Mouse (Mus musculus) intestine, postnatal 0 days (tissue): ENCODE data around the gene Galnt10. TPM values are rescaled to one million over a fixed set of nuclear protein-coding genes. Genes with fewer than 3 reads are reported as not detected.

Experiments
- ATAC-seq: fragments of 200-750 bp; cut with Nextera tagmentation; 2 replicates; pipeline ENCODE4 v1.8.0; 2017; ENCODE audit warnings: mild to moderate bottlenecking, moderate TSS enrichment, moderate library complexity
- H3K27ac ChIP-seq: fragments of 300-500 bp; sonication (generic); 2 replicates; pipeline ENCODE4 v1.5.1; 2014; ENCODE audit warnings: mild to moderate bottlenecking, low read depth, low read length, moderate library complexity
- H3K27me3 ChIP-seq: fragments of 300-500 bp; sonication (generic); replicated peaks from 2 replicates; pipeline ENCODE4 v1.6.1; 2014; ENCODE audit warnings: low read length, mixed read lengths; ENCODE audit not compliant: control insufficient read depth, insufficient read depth
- H3K36me3 ChIP-seq: fragments of 300-500 bp; sonication (generic); 2 replicates; pipeline ENCODE4 v1.6.1; 2014; ENCODE audit warnings: mild to moderate bottlenecking, moderate library complexity; ENCODE audit not compliant: control insufficient read depth, insufficient read depth
- H3K4me1 ChIP-seq: fragments of 300-500 bp; sonication (generic); replicated peaks from 2 replicates; pipeline ENCODE4 v1.6.1; 2014; ENCODE audit warnings: antibody characterized with exemption, low read length, mixed read lengths; ENCODE audit not compliant: control insufficient read depth, insufficient read depth
- H3K4me2 ChIP-seq: fragments of 300-500 bp; sonication (generic); replicated peaks from 2 replicates; pipeline ENCODE4 v1.6.1; 2014; ENCODE audit warnings: low read depth, mild to moderate bottlenecking, moderate library complexity
- H3K4me3 ChIP-seq: fragments of 300-500 bp; sonication (generic); 2 replicates; pipeline ENCODE4 v1.5.1; 2014; ENCODE audit warnings: low read depth, low read length
- H3K9ac ChIP-seq: fragments of 300-500 bp; sonication (generic); 2 replicates; pipeline ENCODE4 v1.6.1; 2014; ENCODE audit warnings: mild to moderate bottlenecking, low read depth, low read length
- H3K9me3 ChIP-seq: fragments of 300-500 bp; sonication (generic); 2 replicates; pipeline ENCODE4 v1.6.1; 2016; ENCODE audit warnings: mixed run types; ENCODE audit not compliant: control insufficient read depth
- CTCF ChIP-seq: sonication (generic); IDR thresholded peaks from 2 replicates; pipeline ENCODE4 v1.5.1; 2016; ENCODE audit warnings: low read depth, mild to moderate bottlenecking, control low read depth, antibody characterized with exemption, moderate library complexity
- WGBS: fragments of 180-500 bp; shearing (Covaris S2); extraction: QIAGEN DNeasy Blood & Tissue Kit; methylation state at CpG from one replicate; pipeline ENCODE4 v1.1.7; 2014; 5-methylcytosine and 5-hydroxymethylcytosine counted together
- polyA plus RNA-seq: library from polyadenylated mRNA; unstranded; fragments of >200 nt; fragmentation: Nextera tagmentation; extraction: Ambion mirVana; gene quantifications from 2 replicates; pipeline ENCODE4 v1.2.1, GENCODE M21; 2015

Gene Galnt10
- polyA plus RNA-seq, 1 experiment from 2014 or later: 22.5 TPM

DNA sequence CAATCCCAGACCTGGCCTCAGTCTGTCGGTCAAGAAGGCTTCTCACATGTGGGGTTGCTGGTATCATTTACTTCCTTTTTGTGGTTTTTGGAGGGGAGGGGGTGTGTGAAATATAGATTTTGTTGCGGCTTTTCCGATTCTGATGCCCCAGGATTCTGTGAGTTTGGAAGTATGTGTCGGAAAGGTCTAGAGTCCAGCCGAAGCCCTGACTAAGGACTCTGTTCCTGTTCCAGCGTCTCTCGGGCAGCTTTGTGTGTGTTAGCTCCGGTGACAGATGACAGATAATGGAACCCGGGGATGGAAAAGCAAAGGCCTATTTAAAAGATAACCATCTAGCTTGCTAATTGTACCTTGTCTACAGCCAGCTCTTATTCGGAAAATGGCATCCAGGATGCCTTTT lies 4.4 kb downstream of the Galnt10 start:
- no peaks in the 10 kb centered on the region for H3K36me3 ChIP-seq
- H3K4me2 ChIP-seq: no peak overlapping the region
- peaks cover 8% of the 10 kb centered on the region; the same call in 1 of the 2 replicates for H3K4me1 ChIP-seq
- ATAC-seq: no peak
- no peak overlapping the region for H3K27ac ChIP-seq
- TF ChIP-seq CTCF: no peak
- H3K9me3 ChIP-seq: no peaks in the 10 kb centered on the region
- H3K9ac ChIP-seq: no peak overlapping the region
- H3K4me3 ChIP-seq: no peak overlapping the region
- WGBS: 68% methylated on average over 10 of the region's 10 CpGs
- H3K27me3 ChIP-seq: no peaks in the 10 kb centered on the region

DNA sequence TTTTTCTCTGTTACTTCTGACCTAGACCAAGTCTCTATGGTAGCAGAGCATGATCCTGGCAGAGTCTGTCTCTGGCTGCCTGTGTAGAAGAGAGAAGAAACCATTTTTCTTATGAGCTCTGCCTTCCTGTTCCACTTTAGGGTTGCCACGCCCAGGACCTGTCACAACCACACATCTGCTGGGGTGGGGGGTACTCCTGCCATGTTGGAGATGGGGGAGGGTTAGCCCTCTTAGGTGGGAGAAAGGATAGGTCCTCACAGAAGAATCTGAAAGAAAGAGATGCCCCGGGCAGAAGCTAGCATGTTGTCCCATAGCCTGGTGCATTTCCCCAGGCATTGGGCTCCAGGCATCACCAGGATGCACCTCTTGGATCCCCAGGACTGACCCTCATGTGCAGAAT lies 5.6 kb downstream of the Galnt10 start:
- H3K27me3 ChIP-seq: no peaks in the 10 kb centered on the region
- H3K9me3 ChIP-seq: no peaks in the 10 kb centered on the region
- no peak for ATAC-seq
- no peak overlapping the region for H3K4me3 ChIP-seq
- no peak overlapping the region for H3K4me2 ChIP-seq
- H3K4me1 ChIP-seq: peaks cover 10% of the 10 kb centered on the region; the same call in 1 of the 2 replicates
- WGBS: 79% methylated on average over 2 of the region's 2 CpGs
- no peak overlapping the region for H3K27ac ChIP-seq
- no peak overlapping the region for H3K9ac ChIP-seq
- H3K36me3 ChIP-seq: no peaks in the 10 kb centered on the region
- no peak for TF ChIP-seq CTCF

DNA sequence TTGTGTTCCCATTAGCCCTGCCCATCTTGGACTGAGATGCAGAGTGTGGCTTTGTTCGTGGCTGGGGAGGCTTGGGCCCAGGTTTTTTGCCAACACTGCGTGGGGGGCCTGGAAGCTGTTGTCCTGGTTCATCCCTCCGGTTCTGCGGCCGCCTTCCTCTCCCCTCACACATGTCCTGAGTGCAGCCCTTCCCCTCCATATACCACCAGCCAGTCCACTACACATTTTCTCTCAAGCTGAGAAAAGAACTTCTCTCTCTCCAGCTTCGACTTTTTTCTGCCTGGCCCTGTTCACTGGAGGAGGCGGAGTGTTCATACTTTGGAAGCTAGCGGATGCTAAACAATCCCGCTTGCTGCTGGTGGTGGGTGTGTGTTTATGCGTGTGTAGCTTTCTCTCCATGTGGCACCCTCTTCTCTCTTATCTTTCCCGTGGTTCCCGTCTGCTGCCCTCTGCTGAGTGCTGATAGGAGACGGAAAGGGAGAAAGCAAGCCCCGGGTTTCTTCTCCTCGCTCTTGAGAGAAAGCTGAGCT lies 6.1 kb downstream of the Galnt10 start:
- TF ChIP-seq CTCF: peak; percentile 57
- H3K4me1 ChIP-seq: peaks cover 10% of the 10 kb centered on the region; the same call in 1 of the 2 replicates
- no peak for ATAC-seq
- 50% methylated on average over 15 of the region's 15 CpGs for WGBS
- peak overlapping the region; percentile 24; the same call in 1 of the 2 replicates for H3K4me2 ChIP-seq
- no peak overlapping the region for H3K27ac ChIP-seq
- H3K36me3 ChIP-seq: no peaks in the 10 kb centered on the region
- H3K9me3 ChIP-seq: no peaks in the 10 kb centered on the region
- H3K27me3 ChIP-seq: no peaks in the 10 kb centered on the region
- H3K9ac ChIP-seq: no peak overlapping the region
- H3K4me3 ChIP-seq: no peak overlapping the region

DNA sequence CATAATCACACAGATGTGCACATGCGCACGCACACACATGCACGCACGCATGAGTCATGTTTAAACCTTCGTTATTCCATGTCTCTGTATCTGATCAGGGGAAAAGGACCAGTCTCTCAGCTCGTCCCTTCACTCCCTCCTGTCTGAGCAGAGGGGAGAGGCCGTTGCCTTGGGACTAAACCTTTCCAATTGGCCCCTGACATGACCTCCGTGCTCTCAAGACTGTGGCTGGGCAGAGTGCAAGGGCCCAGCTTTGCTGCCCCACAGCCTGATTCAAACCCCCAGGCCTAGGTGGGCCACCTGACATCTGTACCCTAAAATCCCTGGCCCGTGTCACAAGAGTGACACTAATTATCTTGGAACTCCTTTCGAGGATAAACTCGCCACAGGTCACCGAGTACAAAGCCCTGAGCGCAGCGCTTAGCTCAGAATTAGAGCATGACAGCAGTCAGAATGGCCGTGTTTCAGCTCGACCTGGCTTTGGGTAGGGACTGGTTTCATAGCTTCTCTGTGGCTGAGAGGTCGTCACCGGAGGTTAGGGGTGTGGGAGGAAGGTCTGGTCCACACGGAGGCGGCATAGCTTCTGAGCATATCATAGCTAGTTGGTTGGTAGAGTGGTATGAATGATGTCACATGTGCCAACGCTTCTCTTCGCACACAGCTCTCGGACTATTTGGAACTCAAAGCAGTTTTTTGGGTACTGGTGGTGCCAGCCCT lies 7.1 kb downstream of the Galnt10 start:
- TF ChIP-seq CTCF: no peak
- Histone ChIP-seq H3K27me3 (no peaks in the 10 kb centered on the region), H3K4me2 (no peak overlapping the region), H3K9me3 (no peaks in the 10 kb centered on the region), H3K27ac (no peak overlapping the region), H3K4me3 (no peak overlapping the region), H3K9ac (no peak overlapping the region), H3K36me3 (no peaks in the 10 kb centered on the region), H3K4me1 (0 out of 2 replicates have a peak, but pooled peaks cover 6% of the 10 kb centered on the region)
- 92% methylated on average over 23 of the region's 23 CpGs for WGBS
- ATAC-seq: no peak

DNA sequence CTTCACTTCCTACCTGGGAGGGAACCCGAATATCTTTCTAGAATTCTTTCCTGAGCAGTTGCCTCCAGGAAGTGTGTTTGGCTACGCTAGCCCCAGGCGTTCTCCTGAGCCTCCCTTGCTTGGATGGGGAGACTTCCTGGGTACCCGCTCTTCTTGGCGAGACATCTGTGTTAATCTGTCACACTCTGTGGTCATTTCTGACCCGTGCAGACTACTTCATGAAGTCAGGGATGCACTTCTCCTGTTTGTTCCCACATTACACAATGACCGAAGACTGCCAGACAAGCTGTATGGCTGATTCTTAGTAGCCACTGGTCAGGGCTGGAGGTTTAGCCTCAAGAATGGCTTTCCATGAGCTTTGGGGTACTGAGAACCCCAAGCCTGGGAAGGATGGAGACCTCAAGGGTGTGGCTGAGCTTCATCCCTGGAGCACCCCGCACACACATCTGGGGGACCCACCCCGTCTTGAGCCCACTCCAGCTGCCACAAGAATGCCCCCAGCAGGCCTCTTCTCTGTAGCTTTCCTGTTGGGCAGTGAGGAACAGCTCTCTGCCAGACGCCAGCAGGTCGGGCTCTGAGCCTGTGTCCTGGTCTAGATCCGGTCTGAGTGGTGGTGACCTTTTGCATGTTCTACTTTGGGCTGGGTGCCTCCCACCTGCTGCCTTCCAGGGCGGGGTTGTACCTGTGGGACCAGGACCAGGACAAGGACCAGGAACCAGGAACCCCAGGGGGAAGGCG lies 7.8 kb downstream of the Galnt10 start:
- H3K27me3 ChIP-seq: no peaks in the 10 kb centered on the region
- no peak overlapping the region for H3K27ac ChIP-seq
- ATAC-seq: no peak
- H3K4me1 ChIP-seq: peaks cover 6% of the 10 kb centered on the region; the same call in 1 of the 2 replicates
- no peaks in the 10 kb centered on the region for H3K36me3 ChIP-seq
- H3K4me2 ChIP-seq: no peak overlapping the region
- TF ChIP-seq CTCF: no peak
- no peak overlapping the region for H3K4me3 ChIP-seq
- WGBS: 86% methylated on average over 14 of the region's 14 CpGs
- H3K9me3 ChIP-seq: no peaks in the 10 kb centered on the region
- no peak overlapping the region for H3K9ac ChIP-seq

DNA sequence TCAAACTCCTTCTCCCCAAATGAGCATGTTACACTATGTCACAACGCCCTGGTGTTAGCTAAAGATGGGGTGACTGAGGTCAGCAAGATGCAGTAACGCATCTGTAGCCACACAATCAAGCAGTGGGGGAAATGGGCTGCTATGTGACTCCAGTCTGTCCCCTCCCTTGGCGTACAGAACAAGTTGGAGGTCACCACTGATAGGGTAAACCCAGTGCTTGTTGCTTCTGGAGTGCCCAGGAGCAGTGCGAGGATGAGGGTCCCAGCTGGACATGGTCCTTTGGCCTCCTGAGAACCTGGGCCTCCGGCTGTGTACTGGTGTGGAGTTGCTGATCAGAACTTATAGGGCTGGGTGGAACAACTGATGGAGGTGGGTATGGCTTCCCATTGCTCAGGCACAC lies 8.6 kb downstream of the Galnt10 start:
- TF ChIP-seq CTCF: no peak
- Histone ChIP-seq H3K9ac (no peak overlapping the region), H3K4me1 (peaks cover 6% of the 10 kb centered on the region; the same call in 1 of the 2 replicates), H3K9me3 (no peaks in the 10 kb centered on the region), H3K36me3 (no peaks in the 10 kb centered on the region), H3K4me3 (no peak overlapping the region), H3K4me2 (no peak overlapping the region), H3K27me3 (no peaks in the 10 kb centered on the region), H3K27ac (no peak overlapping the region)
- no peak for ATAC-seq
- 83% methylated on average over 5 of the region's 5 CpGs for WGBS
